Mouse (Mus musculus): ENCODE measurements around the gene Mef2a.

- TF ChIP-seq CTCF (IDR thresholded peaks at IDR 0.05; ENCODE audit: extremely low read depth, insufficient read depth, insufficient read length, insufficient replicate concordance) (no peak), POLR2A (IDR thresholded peaks at IDR 0.05; ENCODE audit: low read depth, low read length) (no peak)
Observed at GRCm38 (mm10) chr7:67352989-67353388, 19.7 kb downstream of the Mef2a start.

Data from spleen, adult 2 months (tissue).